Comparison of ENCODE assay signal across 22 mouse cellular contexts in genomic region chr4:106261404-106261803, GRCm38 (mm10). TPM values are rescaled to one million over a fixed set of nuclear protein-coding genes. Genes with fewer than 3 reads are reported as not detected.
DNase-seq lines count a peak whose midpoint lies in the region; ATAC-seq lines count a peak whose summit lies in the region.
"Had no signal": no experiment of that assay in that cellular context is flagged by ENCODE, and none has a peak within 500 bp of the region (broad histone marks: within the 10 kb centered on the region; RNA-seq: fewer than 3 reads in every experiment).

No protein-coding gene starts in this region.

- H3K4me3 ChIP-seq in heart, embryonic 16.5 days (ENCODE audit: low read length) = no peak overlapping the region
- H3K4me3 ChIP-seq in kidney, embryonic 15.5 days (replicated peaks) = no peak overlapping the region
- H3K4me3 ChIP-seq: forebrain, embryonic 12.5 days; hindbrain, embryonic 13.5 days; limb, embryonic 15.5 days; liver, embryonic 15.5 days; midbrain, embryonic 15.5 days; neural tube, embryonic 12.5 days had no signal

- no peaks in the 10 kb centered on the region for H3K27me3 ChIP-seq in heart, embryonic 16.5 days (ENCODE audit: control insufficient read depth, insufficient read depth, low read length)
- H3K27me3 ChIP-seq in kidney, embryonic 15.5 days = no peaks in the 10 kb centered on the region
- H3K27me3 ChIP-seq: forebrain, embryonic 12.5 days; hindbrain, embryonic 13.5 days; limb, embryonic 15.5 days; liver, embryonic 15.5 days; midbrain, embryonic 15.5 days; neural tube, embryonic 12.5 days had no signal

- peaks cover 31% of the 10 kb centered on the region for H3K4me1 ChIP-seq in heart, embryonic 16.5 days (ENCODE audit: control insufficient read depth, insufficient read depth, low read length)
- H3K4me1 ChIP-seq in kidney, embryonic 15.5 days = peaks cover 12% of the 10 kb centered on the region
- H3K4me1 ChIP-seq: neural tube, embryonic 12.5 days had no signal

- no peak for DNase-seq in heart, postnatal 36 days
- DNase-seq in kidney, adult 8-10 months = peak; percentile 34 to 66
- peak; percentile 29 to 61 for DNase-seq in kidney, postnatal 36 days
- DNase-seq in testis, postnatal 14 days (ENCODE audit: low spot score) = no peak
- DNase-seq in thymus, postnatal 10 days (ENCODE audit: low spot score in 2 of 2) = no peak
- DNase-seq: adrenal gland, postnatal 10 days; cerebellum, adult 18-20 months; cerebellum, postnatal 14 days; heart, postnatal 10 days; layer of hippocampus, adult 9-11 months; thymus, postnatal 4 days had no signal

- no peak overlapping the region for H3K9ac ChIP-seq in heart, embryonic 16.5 days (ENCODE audit: low read length)
- no peak overlapping the region for H3K9ac ChIP-seq in kidney, embryonic 15.5 days
- H3K9ac ChIP-seq: forebrain, embryonic 12.5 days; hindbrain, embryonic 13.5 days; limb, embryonic 15.5 days; liver, embryonic 15.5 days; midbrain, embryonic 15.5 days; neural tube, embryonic 12.5 days had no signal

- no peak overlapping the region for H3K27ac ChIP-seq in heart, embryonic 16.5 days (ENCODE audit: low read length)
- H3K27ac ChIP-seq in kidney, embryonic 15.5 days = peak overlapping the region; percentile 24; the same call in 1 of the 2 replicates
- H3K27ac ChIP-seq: forebrain, embryonic 12.5 days; hindbrain, embryonic 13.5 days; liver, embryonic 15.5 days; macrophage; midbrain, embryonic 15.5 days; neural tube, embryonic 12.5 days had no signal

- H3K9me3 ChIP-seq in heart, embryonic 16.5 days (replicated peaks; ENCODE audit: control insufficient read depth, low read length) = no peaks in the 10 kb centered on the region
- no peaks in the 10 kb centered on the region for H3K9me3 ChIP-seq in kidney, embryonic 15.5 days (replicated peaks)
- H3K9me3 ChIP-seq: forebrain, embryonic 12.5 days; hindbrain, embryonic 13.5 days; limb, embryonic 15.5 days; liver, embryonic 15.5 days; midbrain, embryonic 15.5 days; neural tube, embryonic 12.5 days had no signal

- no peaks in the 10 kb centered on the region for H3K36me3 ChIP-seq in heart, embryonic 16.5 days (ENCODE audit: control insufficient read depth, insufficient read depth)
- no peaks in the 10 kb centered on the region for H3K36me3 ChIP-seq in kidney, embryonic 15.5 days
- H3K36me3 ChIP-seq: forebrain, embryonic 12.5 days; hindbrain, embryonic 13.5 days; limb, embryonic 15.5 days; liver, embryonic 15.5 days; midbrain, embryonic 15.5 days; neural tube, embryonic 12.5 days had no signal

- intact Hi-C loops in heart, postnatal 36 days (cut with DNase I) = no loop called here

- peak; percentile 30 for ATAC-seq in heart, embryonic 16.5 days (replicated peaks; ENCODE audit: extremely low read depth, insufficient read depth, low FRiP score)
- ATAC-seq in kidney, embryonic 15.5 days (replicated peaks; ENCODE audit: low FRiP score) = peak; percentile 54
- ATAC-seq: activated CD4-positive, CD25-positive, alpha-beta regulatory T cell, adult 4 months; midbrain, embryonic 15.5 days had no signal

- 67% methylated on average over 3 of the region's 3 CpGs for WGBS in heart, embryonic 16.5 days
- 52% methylated on average over 3 of the region's 3 CpGs for WGBS in kidney, embryonic 15.5 days

- no peak overlapping the region for H3K4me2 ChIP-seq in heart, embryonic 16.5 days (ENCODE audit: low read depth, low read length)
- no peak overlapping the region for H3K4me2 ChIP-seq in kidney, embryonic 15.5 days
- H3K4me2 ChIP-seq: forebrain, embryonic 12.5 days; heart, embryonic 11.5 days; hindbrain, embryonic 13.5 days; limb, embryonic 15.5 days; liver, embryonic 15.5 days; midbrain, embryonic 15.5 days; neural tube, embryonic 12.5 days had no signal

RNA-seq across cellular contexts. Expression of gene Usp24, which starts 54.6 kb away (rescaled TPM):
- 5.5 and 7.0 TPM in 2 replicates for polyA plus RNA-seq in heart, embryonic 16.5 days (2015; fragmentation: Nextera tagmentation; extraction: Ambion mirVana)
- total RNA-seq in heart, postnatal 36 days (2021) = 10 to 100 TPM; 47.6 to 49.5 TPM
- polyA plus RNA-seq in kidney, embryonic 15.5 days (2015; fragmentation: Nextera tagmentation; extraction: Ambion mirVana) = 8.3 and 9.3 TPM in 2 replicates

Comparison
In these comparisons a context has a peak if more than half of its experiments do, and no peak if none do; other contexts are left out.
1. DNase-seq: peak in kidney, adult 8-10 months (2 of 2) and kidney, postnatal 36 days (2 of 2); none in heart, postnatal 36 days (0 of 2), testis, postnatal 14 days (single experiment) and thymus, postnatal 10 days (0 of 2).